Mouse (Mus musculus) ES-E14 (cell line): ENCODE measurements around the gene C1ql2.

Experiments used
- CHD2 ChIP-seq: IDR thresholded peaks from 2 replicates; pipeline ENCODE4 v1.6.1; 2014; ENCODE audit warnings: mild to moderate bottlenecking, low read depth, low read length, inconsistent platforms
- HCFC1 ChIP-seq: IDR thresholded peaks from 2 replicates; pipeline ENCODE4 v1.6.1; 2012; ENCODE audit warnings: low read length, inconsistent platforms, borderline replicate concordance; ENCODE audit not compliant: insufficient read depth
- MAFK ChIP-seq: IDR thresholded peaks from 2 replicates; pipeline ENCODE4 v1.6.1; 2014; ENCODE audit warnings: mild to moderate bottlenecking, low read depth, low read length, inconsistent platforms; ENCODE audit not compliant: insufficient read depth
- ZC3H11A ChIP-seq: IDR thresholded peaks from 2 replicates; pipeline ENCODE4 v1.6.1; 2012; ENCODE audit warnings: low read depth, mild to moderate bottlenecking, inconsistent platforms, low read length, borderline replicate concordance
- ZNF384 ChIP-seq: IDR thresholded peaks from 2 replicates; pipeline ENCODE4 v1.6.1; 2012; ENCODE audit warnings: low read depth, low read length, inconsistent platforms

DNA sequence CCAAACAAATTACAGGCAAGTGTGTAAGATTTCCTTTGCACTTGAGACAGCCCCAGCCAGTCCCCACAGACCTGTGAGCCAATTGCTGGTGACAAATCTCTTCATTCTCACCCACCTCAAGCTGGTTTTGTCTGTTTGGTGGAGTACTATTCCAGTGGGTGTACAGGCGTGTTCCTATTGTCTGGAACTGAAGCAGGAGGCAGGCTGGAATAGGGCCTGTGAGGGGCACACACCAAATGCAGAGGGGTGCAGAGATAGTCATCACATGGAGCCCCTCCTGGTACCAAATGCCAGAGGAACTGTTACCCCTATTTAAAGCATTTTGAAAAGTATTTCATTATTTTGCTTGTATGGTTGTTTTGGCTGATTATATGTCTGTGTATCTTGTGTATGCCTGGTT, 12.2 kb upstream of the C1ql2 start:
- no peak for TF ChIP-seq CHD2
- no peak for TF ChIP-seq ZC3H11A
- TF ChIP-seq MAFK = no peak
- TF ChIP-seq ZNF384 = no peak
- no peak for TF ChIP-seq HCFC1
